Mouse (Mus musculus) A20 (cell line): ENCODE data around the gene Zdhhc21.
A peak's percentile ranks its signal among the peaks of the same experiment; 100 is the strongest.

Experiments
- DNase-seq: peaks from one replicate; pipeline ENCODE4 v3.0.0-alpha.2; 2011; ENCODE audit warnings: low read depth, low spot score

The Zdhhc21 gene

DNA sequence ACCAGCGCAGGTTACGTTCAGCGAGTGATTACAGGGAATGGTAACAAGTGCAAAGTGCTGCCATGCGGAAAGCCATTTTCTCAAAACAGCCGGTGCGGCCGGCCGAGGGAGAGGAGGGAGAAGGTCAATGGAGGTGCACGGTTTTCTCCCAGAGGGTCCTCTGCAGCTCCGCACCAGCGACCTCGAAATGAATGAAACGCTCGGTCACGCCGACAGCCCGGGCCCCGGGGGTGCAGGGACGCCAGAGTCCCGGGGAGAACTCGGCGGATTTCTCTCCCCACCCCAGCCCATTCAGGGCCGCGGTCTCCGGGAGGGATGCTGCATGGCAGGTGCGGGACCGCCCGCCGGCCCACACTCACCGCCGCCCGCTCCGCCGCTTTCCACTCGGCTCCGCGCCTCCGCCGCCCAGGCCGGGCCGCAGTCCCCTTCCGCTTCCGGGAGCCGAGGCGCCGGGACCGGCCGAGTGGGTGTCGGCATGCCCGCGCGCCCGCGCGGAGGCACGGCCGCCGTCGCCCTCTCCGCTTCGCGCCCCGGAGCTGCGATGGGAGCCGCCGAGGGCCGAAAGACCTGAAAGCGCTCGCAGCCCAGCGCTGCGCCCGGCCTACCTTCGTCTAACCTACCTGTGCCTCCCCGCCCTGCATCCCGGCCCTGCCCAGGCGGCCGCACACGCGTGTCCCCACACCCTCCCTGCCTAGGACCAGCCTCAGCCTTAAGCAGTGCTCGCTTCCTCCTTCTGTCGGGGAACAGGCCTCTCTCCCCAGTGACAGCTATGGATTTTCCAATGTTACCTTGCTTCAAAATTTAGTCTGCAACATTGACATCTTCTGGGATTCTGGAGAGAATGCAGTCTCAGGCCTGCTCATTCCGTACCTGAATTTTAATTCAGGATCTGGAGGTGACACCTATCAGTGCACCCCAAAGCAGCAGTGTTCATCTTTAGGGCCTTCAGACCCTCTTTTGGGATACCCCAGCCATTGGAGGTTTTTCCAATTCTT, at the start of gene Zdhhc21:
Gene Zdhhc21, minus strand, starts transcription at position 828 of the 995 bp plus-strand sequence.
- DNase-seq, result peak; percentile 83

GRCm38 (mm10) chr4:82895227-82895626, 35.5 kb upstream of the Zdhhc21 start:
- DNase-seq, result no peak

DNA sequence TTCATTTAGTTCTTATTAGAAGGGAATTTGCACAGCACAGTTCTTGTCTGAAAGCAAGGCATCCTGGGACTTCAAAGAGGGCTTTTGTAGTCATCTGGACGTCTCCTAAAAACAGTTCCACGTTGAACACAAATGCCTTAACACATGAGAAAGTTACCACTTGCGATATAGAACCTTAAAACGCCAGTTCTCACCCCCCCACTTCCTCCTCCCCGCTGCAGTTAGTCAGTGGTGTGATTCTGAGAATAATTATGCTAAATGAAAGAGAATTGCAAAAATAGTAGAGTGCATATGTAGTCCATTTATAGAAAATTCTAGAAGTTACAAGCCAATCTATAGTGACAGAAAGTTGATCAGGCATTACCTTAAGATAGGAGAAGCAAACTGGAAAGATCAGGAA, 32.5 kb upstream of the Zdhhc21 start:
- no peak for DNase-seq

DNA sequence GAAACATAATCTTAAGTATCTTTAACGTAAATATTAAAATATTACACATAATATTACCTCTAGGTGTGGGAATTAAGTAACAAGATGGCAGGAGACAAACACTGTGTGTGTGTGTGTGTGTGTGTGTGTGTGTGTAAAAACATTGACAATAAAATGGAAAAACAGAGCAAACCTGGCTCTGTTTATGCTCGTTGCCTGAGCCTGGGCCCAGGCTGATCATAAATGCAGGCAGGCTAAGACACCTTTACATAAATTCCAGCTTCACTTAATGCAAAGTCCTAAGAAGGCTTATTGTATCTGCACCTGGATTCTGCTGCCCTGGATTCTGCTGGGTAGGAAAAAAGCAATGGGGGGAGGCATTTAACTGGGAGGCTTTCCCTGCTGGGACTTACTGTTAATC, 31.8 kb upstream of the Zdhhc21 start:
- no peak for DNase-seq

GRCm38 (mm10) chr4:82891049-82891448, 31.3 kb upstream of the Zdhhc21 start:
- no peak for DNase-seq

DNA sequence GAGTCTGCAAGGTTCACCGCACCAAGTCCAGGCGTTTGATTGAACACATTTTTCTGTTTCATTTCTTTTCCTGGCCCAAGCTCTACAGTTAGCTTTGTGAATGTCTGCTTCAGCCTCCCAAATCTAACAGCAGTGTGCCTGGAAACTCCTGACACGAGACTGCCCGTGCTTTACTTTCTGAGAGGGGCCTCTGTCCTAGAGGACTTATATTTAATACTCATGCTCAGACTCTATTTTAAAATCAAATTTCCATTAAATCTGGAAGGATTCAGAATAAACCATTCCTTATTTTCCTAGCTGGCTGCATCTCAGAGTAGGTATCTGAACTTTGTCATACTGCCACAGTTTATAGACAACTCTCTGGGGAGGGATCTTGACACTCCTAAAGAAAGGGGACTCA, 30.8 kb upstream of the Zdhhc21 start:
- DNase-seq, result no peak

DNA sequence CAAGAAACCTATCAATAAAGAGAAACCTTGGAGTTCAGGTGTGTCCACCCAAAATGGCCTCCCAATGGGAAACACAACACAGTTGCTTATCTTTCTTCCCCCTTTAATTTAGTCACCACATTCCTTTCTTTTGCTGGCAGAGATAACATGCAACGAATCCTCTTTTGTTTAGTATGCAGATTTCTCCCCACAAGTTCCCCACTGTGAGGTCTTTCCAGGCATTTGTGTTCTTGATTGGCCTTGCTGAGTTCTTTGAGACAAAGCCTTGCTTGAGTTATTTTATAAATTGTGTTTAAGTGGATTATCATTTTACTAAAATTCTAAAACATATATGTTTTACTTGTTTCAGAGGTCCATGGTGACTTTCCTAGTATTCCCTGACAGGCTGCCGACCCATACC, 26.4 kb upstream of the Zdhhc21 start:
- DNase-seq, result no peak

DNA sequence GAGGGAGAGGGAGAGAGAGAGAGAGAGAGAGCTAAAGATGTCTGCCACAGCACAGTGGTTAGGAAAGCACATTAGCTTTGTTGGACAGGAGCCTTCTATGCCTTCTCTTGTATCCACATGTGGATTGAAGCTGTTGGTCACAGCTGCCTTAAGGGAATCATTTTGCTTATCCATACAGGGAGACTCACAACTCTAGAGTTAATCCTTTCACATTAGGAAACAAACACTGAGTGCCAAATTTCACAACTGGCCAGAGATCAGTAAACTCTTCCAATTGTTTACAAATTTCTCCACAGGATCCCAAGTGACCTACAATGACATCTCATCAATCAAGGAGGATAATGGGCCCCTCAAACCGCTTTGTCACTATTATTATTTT, 25.8 kb upstream of the Zdhhc21 start:
- DNase-seq, result no peak

DNA sequence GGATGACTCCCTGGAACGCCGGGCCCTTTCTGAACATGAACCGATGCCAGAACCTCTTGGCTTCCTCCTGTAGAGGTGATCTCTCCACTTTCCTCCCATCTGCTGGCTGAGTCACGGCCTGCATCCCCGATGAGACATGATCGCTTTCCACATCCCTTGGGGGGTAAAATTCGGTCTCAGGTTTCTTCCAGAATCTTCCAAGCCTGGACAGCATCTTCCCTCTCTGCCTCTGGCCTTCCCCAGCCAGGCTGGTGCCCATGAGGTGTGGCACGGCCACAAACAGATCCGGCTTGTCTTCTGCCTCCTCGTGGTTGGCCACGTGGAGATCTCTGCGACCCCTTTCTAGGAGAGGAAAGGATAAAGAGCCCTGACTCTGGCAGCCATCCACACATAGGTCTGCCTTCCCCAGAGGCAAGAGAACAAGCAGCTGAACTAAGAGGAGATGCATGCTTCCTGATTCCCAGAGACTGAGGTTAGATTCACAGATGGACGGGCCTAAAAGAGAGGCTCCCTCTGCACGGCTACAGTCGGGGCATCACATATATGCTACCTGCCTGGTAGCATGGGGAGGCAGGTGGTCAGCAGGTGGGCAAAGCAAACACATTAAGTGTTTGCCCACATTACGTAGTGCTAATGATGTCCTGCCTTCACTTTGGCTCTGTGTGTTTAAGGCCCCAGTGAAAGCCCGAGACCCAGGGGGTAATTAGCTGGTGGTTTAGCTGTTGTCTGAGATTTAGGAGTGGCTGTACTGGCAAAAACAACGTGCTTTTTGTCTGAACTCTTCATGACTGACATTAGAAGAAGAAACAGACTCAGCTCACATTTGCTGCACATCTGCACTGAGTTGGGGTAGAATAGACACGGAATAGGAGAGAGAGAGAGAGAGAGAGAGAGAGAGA, 25.1 kb upstream of the Zdhhc21 start, which contains the start of gene Cer1:
Gene Cer1, minus strand, starts transcription at position 513 of the 899 bp plus-strand sequence.
- no peak for DNase-seq

DNA sequence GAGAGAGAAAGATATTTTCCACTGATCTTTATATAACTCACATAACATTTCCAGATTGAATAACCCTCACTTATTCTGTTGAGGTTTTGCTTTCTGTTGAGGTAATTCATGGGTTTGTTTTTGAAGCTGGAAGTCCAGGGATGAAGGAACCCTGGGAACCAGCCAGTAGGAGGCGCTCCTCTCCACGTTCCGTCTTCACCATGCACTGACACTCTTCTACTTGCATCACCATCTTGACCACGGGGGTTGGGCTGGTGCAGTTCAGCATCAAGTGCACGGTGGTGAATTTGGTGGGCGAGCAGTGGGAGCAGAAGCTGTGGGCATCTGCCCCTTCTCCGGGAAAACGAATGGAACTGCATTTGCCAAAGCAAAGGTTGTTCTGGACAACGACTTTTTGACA, 22.7 kb upstream of the Zdhhc21 start:
- peak; percentile 12 for DNase-seq

GRCm38 (mm10) chr4:82881366-82881765, 21.6 kb upstream of the Zdhhc21 start:
- no peak for DNase-seq

DNA sequence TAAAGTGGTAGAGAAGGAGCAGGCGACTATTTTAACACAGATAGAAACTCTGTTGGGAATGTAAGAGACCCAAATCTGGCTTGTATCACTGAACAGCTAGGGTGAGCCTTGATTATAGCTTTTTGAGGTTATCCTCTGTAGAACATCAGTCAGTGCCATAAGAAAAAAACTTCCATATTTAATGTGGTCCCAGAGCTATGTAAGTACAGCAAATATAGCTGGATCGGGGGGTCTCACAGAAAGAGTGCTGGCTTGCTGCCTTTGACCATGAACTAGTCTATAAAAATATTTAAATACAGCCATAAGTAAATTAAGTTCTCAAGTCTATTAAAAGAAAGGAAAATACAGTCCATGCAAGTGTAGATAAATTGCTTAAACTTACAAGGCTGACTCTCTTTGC, 20.5 kb upstream of the Zdhhc21 start:
- no peak for DNase-seq

DNA sequence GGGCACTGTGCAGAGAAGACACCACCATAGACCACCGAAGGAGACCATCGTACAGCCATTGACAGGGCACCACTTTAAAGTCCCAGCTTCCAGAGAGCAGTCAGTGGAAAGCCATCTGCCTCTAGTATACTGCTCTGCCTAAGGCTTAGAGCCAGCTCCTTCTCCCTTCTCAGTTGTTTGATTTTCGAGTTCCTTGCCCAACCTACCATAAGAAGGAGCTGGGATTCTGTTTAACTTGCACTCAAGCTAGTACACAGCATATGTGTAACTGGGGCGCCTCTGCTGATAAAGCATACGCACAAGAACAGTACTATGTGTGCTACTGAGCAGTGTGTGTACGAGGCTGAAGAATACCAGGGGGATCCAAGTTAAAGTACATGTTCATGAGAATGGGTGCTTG, 19.4 kb upstream of the Zdhhc21 start:
- no peak for DNase-seq

DNA sequence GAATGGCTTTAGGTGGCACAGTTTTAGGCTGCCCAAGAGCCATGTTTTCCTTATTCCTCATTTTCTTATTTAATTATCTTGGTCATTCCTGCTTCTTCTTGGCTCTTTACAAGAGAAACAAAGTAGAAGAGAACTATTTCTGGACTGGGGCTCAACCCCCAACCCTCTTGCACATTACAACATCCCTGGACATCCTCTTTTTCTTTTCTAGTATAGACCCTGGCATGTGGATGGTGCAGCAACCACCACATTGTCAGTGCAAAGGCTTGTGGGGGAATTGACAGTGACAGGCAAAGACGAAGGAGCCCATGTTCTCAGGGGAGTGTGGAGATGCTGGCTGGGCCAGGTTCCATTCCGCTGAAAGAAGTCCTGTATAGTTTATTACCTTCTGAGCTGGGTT, 16.9 kb upstream of the Zdhhc21 start:
- no peak for DNase-seq

- no peak for DNase-seq
Measured at GRCm38 (mm10) chr4:82875532-82875931, 15.8 kb upstream of the Zdhhc21 start.

- no peak for DNase-seq
Measured at GRCm38 (mm10) chr4:82874791-82875190, 15.0 kb upstream of the Zdhhc21 start.

DNA sequence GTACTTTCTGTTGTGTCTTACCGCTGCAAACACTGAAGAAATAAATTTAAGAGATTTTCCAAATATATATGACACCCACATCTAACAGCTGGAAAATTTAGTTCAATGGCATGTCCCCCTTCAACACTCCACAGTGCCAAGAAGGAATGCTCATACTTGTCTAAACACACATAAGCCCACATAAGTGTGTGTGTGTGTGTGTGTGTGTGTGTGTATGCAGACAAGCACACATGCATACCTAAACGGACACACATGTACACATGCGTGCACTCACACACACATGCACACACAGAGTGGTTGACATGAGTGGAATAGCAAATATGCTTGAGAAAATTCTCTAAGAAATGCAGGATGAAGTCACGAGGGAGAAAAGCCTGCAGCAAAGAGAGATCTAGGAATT, 12.8 kb upstream of the Zdhhc21 start:
- no peak for DNase-seq

DNA sequence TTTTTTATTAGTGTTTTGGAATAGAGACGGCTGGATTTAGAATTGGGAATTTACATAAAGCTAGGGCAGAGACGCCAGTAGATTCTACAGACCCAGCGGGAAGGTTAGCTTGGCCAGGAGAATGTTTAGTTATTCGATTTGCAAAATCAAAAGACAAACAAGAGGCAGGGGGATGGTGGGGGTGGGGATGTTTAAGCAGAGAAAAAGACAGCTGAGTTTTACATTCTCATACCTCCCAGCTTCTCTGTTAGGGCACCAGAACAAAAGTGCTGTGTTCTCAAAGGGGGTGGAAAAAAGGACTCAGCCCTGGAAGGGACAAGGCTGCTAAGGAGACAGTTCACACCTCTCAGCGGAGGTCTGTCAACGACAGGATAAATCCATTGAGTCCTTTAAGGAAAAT, 12.4 kb upstream of the Zdhhc21 start:
- DNase-seq, result no peak

- no peak for DNase-seq
Measured at GRCm38 (mm10) chr4:82870931-82871330, 11.2 kb upstream of the Zdhhc21 start.

DNA sequence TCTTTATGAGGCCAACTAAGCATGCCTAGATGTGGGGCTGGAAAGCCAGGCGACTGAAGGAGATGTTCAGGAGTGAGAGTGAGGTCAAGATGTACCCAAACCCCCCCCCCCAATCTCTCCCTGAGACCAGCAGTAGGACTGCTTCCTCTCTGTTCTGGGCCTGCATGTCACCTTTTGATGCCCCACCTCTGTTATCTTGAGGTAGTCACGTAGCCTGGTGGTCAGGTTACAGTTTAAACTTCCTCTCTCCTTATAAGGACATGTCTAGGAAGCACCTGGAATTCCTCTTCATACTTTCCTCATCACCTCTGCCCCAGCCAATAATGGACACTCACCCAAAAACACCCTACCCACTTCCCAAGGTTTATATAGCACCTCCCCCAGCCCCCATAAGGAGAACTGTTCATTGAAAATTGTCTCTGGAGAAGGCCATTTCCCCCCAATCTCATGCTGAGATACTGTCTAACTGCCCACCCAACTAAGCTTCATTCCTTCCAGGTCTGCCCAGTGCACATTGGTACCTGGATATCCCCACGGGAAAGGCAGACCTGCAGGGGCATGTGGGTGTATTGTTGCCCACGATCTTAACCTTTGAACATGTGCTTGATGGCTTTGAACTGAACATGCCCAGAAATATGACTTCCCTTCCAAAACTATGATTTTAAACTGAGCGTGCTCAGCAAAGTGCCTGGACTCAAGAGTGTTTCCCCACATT, 8.1 kb upstream of the Zdhhc21 start:
- no peak for DNase-seq

GRCm38 (mm10) chr4:82867111-82867510, 7.4 kb upstream of the Zdhhc21 start:
- DNase-seq, result no peak
